Mouse (Mus musculus) embryonic fibroblast, embryonic 13.5 days (primary cell): ENCODE data around the gene Rtl10.

Experiments
- CTCF ChIP-seq: IDR thresholded peaks from 2 replicates; pipeline ENCODE4 v1.5.1; 2011; ENCODE audit warnings: mild to moderate bottlenecking, control low read depth, low read length, moderate library complexity, borderline replicate concordance; ENCODE audit not compliant: insufficient read depth
- POLR2A ChIP-seq: IDR thresholded peaks from 2 replicates; pipeline ENCODE4 v1.6.1; 2011; ENCODE audit warnings: low read depth, mild to moderate bottlenecking, control low read depth, low read length, moderate library complexity

GRCm38 (mm10) chr16:18452361-18452862, 46.3 kb upstream of the Rtl10 start:
- TF ChIP-seq POLR2A, result no peak
- no peak for TF ChIP-seq CTCF
